Mouse (Mus musculus): Measurements from ENCODE around the gene Havcr2.
"Not testable (repeated sequence)": the region's sequence is repeated elsewhere in the genome, so short reads cannot be mapped to it uniquely, and the experiment has no call there.

DNA sequence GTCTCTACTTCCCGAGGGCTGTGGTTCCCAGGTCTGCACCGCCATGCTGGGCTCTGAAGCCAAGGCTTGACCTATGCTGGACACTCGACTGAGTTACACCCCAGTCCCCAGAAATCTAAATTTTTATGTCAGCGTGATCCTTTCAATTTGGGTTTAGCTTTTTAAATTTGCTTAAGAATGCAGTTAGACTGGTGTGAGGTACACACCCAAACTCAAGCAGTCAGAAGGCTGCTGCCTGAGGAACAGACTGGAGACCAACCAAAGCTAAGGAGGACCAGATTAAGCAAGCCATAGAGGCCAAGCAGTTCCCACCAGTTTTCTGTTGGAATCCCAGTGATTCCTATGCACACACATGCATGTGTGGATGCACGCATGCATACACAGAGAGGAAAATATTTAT lies 66.6 kb downstream of the Havcr2 start:
- not testable (repeated sequence) for TF ChIP-seq CTCF (IDR thresholded peaks at IDR 0.05; ENCODE audit: control insufficient read depth, insufficient read depth, insufficient replicate concordance, low read depth, low read length); POLR2A (IDR thresholded peaks at IDR 0.05; ENCODE audit: control insufficient read depth, low read depth, low read length)

All from testis, adult 2 months (tissue).